Mouse (Mus musculus) embryonic fibroblast, embryonic 13.5 days (primary cell): Measurements from ENCODE around the gene Gng7.

Experiments used
- CTCF ChIP-seq: IDR thresholded peaks from 2 replicates; pipeline ENCODE4 v1.5.1; 2011; ENCODE audit warnings: mild to moderate bottlenecking, control low read depth, low read length, moderate library complexity, borderline replicate concordance; ENCODE audit not compliant: insufficient read depth
- POLR2A ChIP-seq: IDR thresholded peaks from 2 replicates; pipeline ENCODE4 v1.6.1; 2011; ENCODE audit warnings: low read depth, mild to moderate bottlenecking, control low read depth, low read length, moderate library complexity

DNA sequence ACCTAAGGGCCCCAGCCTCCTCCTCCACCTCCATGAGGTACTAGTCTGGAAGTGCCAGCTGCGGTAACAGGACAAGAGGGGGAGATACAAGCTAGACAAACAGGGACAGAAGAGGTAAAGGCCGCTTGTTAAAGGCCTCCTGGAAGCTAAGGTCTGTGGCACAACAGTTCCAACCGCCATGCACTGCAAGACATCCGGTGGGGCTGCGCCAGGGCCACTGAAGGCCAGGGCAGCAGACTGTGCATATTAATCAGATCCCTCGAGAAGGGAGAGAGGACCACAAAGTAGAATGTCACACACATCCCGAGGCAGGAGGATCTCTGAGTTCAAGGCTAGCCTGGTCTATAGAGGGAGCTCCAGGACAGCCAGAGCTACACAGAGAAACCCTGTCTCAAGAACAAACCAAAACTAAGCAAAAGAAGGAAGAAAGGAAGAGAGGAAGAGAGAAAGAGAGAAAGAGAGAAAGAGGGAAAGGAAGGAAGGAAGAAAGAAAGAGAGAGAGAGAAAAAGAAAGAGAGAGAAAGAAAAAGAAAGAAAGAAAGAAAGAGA is 33.1 kb downstream of the Gng7 start:
- no peak for TF ChIP-seq POLR2A
- TF ChIP-seq CTCF, result no peak
